Mouse (Mus musculus) megakaryocyte, embryonic 14.5 days (primary cell): ENCODE results near the gene Slc35e3.

Source experiments
- FLI1 ChIP-seq: IDR thresholded peaks from 2 replicates; pipeline ENCODE4 v1.6.1; 2012; ENCODE audit warnings: low read length, inconsistent platforms, mixed read lengths
- GATA1 ChIP-seq: IDR thresholded peaks from 3 replicates; pipeline ENCODE4 v1.6.1; 2012; ENCODE audit warnings: mixed read lengths, low read length, inconsistent platforms, borderline replicate concordance

DNA sequence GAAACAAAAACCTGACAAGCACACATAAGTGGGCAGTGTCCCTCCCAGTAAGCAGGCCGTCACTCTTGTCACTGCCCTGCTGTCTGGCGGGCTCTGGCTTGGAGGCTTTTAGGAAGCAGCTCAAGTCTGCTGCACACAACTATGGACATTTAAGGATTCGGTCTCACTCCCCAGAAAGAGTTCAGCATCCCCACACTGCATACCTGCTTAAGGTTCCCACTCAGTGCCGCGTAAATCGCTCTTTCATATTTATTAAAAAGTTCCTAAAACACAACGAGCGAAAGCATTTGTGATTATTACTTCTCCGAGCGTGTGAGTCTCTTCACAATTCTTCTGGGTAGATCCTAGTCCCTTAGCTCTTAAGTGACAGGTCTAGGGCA, 25.0 kb upstream of the Slc35e3 start:
- TF ChIP-seq GATA1: no peak
- TF ChIP-seq FLI1: no peak
